Mouse (Mus musculus) urinary bladder, postnatal 25 days (tissue): Measurements from ENCODE around the gene Faiml.
A peak's percentile ranks its signal among the peaks of the same experiment; 100 is the strongest.

Experiments
- DNase-seq: peaks from one replicate; pipeline ENCODE4 v3.0.0; 2022; ENCODE audit warnings: low spot score

Gene Faiml

GRCm38 (mm10) chr9:99237139-99237538 is at the start of gene Faiml:
TSS of gene Faiml (minus strand) at chr9:99237239.
- no peak for DNase-seq

- no peak for DNase-seq
Observed at GRCm38 (mm10) chr9:99258891-99259290, 21.9 kb upstream of the Faiml start.

- no peak for DNase-seq
Observed at GRCm38 (mm10) chr9:99256821-99257220, 19.8 kb upstream of the Faiml start.

- DNase-seq = no peak
Observed at GRCm38 (mm10) chr9:99256206-99256605, 19.2 kb upstream of the Faiml start.

GRCm38 (mm10) chr9:99253861-99254260 is 16.8 kb upstream of the Faiml start:
- DNase-seq = no peak

GRCm38 (mm10) chr9:99248906-99249305 is 11.9 kb upstream of the Faiml start:
- DNase-seq = no peak

- DNase-seq = no peak
Observed at GRCm38 (mm10) chr9:99248304-99248703, 11.3 kb upstream of the Faiml start.

- DNase-seq = no peak
Observed at GRCm38 (mm10) chr9:99243895-99244293, 6.9 kb upstream of the Faiml start.

GRCm38 (mm10) chr9:99243190-99243894 is 6.3 kb upstream of the Faiml start, which contains the start of gene Cep70:
TSS of gene Cep70 (plus strand) at chr9:99243367.
- DNase-seq = peak; percentile 95

- no peak for DNase-seq
Observed at GRCm38 (mm10) chr9:99242533-99243189, 5.6 kb upstream of the Faiml start.

GRCm38 (mm10) chr9:99242035-99242434 is 5.0 kb upstream of the Faiml start:
- DNase-seq = peak; percentile 63

GRCm38 (mm10) chr9:99240571-99240970 is 3.5 kb upstream of the Faiml start:
- no peak for DNase-seq

GRCm38 (mm10) chr9:99239256-99239655 is 2.2 kb upstream of the Faiml start:
- no peak for DNase-seq

GRCm38 (mm10) chr9:99238276-99238675 is 1.2 kb upstream of the Faiml start:
- no peak for DNase-seq

- DNase-seq = no peak
Observed at GRCm38 (mm10) chr9:99229450-99229849, 7.6 kb downstream of the Faiml start.

- DNase-seq = no peak
Observed at GRCm38 (mm10) chr9:99224583-99224982, 12.5 kb downstream of the Faiml start.

GRCm38 (mm10) chr9:99221636-99222035 is 15.4 kb downstream of the Faiml start:
- DNase-seq = no peak

GRCm38 (mm10) chr9:99217999-99218719 is 18.9 kb downstream of the Faiml start:
- peak; percentile 3 for DNase-seq

- DNase-seq = no peak
Observed at GRCm38 (mm10) chr9:99216182-99216581, 20.9 kb downstream of the Faiml start.

- DNase-seq = no peak
Observed at GRCm38 (mm10) chr9:99212643-99213042, 24.4 kb downstream of the Faiml start.

- no peak for DNase-seq
Observed at GRCm38 (mm10) chr9:99183043-99183670, 53.9 kb downstream of the Faiml start.

GRCm38 (mm10) chr9:99182121-99182520 is 54.9 kb downstream of the Faiml start:
- DNase-seq = no peak
